Mouse (Mus musculus) spleen, adult 2 months (tissue): Measurements from ENCODE around the gene Gpc5.

Source experiments
- CTCF ChIP-seq: fragments of 200-500 bp; IDR thresholded peaks from 2 replicates; pipeline ENCODE4 v1.5.1; 2011; ENCODE audit warnings: mild to moderate bottlenecking, inconsistent platforms; ENCODE audit not compliant: insufficient read depth, insufficient read length, insufficient replicate concordance; ENCODE audit errors: extremely low read depth
- POLR2A ChIP-seq: fragments of 200-500 bp; IDR thresholded peaks from 2 replicates; pipeline ENCODE4 v1.6.1; 2011; ENCODE audit warnings: low read depth, low read length, inconsistent platforms

DNA sequence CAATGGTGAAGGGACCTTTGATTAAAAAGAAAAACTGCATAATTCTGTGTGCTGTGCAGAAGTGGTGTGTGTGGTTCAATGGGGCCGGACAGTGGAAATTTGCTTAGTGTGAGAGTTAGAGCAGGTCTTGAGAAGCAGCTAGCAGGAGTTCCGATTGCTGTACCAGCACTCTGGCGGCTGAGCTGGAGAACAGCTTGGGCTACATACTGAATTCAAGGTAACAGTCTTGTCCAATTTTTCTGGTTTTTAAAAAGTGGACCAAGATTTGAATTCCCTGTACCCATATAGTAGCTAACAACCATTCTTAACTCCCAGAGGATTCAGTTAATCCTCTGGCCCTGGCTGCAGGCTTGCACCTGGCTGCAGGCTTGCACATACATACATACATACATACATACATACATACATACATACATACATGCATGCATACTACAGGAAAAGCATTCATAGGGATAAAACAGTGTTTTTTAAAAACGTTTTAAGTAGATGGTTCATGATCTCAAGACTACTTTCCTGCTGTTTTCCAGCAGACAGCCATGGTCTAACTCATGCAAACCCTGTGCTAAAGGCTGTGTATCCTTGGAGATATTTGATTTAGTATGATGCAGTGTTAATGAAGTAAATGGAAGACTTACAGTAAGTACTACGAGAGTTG lies 40.8 kb upstream of the Gpc5 start:
- TF ChIP-seq POLR2A: no peak
- TF ChIP-seq CTCF: no peak
